Mouse (Mus musculus) embryonic facial prominence, embryonic 15.5 days (tissue): Measurements from ENCODE around the gene Fam174b. TPM values are rescaled to one million over a fixed set of nuclear protein-coding genes. Genes with fewer than 3 reads are reported as not detected.

ENCODE experiments used
- ATAC-seq: fragments of 200-750 bp; cut with Nextera tagmentation; 2 replicates; pipeline ENCODE4 v1.8.0; 2017; ENCODE audit warnings: low read depth, moderate TSS enrichment; ENCODE audit not compliant: insufficient number of reproducible peaks, low FRiP score, low TSS enrichment
- H3K27ac ChIP-seq: fragments of 300-500 bp; sonication (generic); replicated peaks from 2 replicates; pipeline ENCODE4 v1.5.1; 2015; ENCODE audit warnings: mild to moderate bottlenecking, inconsistent platforms
- H3K27me3 ChIP-seq: fragments of 300-500 bp; sonication (generic); 2 replicates; pipeline ENCODE4 v1.6.1; 2015; ENCODE audit warnings: inconsistent platforms
- H3K36me3 ChIP-seq: fragments of 300-500 bp; sonication (generic); 2 replicates; pipeline ENCODE4 v1.6.1; 2015; ENCODE audit warnings: mild to moderate bottlenecking, inconsistent platforms
- H3K4me1 ChIP-seq: fragments of 300-500 bp; sonication (generic); 2 replicates; pipeline ENCODE4 v1.6.1; 2015; ENCODE audit warnings: inconsistent platforms
- H3K4me2 ChIP-seq: fragments of 300-500 bp; sonication (generic); replicated peaks from 2 replicates; pipeline ENCODE4 v1.6.1; 2015; ENCODE audit warnings: mild to moderate bottlenecking, inconsistent platforms
- H3K4me3 ChIP-seq: fragments of 300-500 bp; sonication (generic); replicated peaks from 2 replicates; pipeline ENCODE4 v1.5.1; 2015; ENCODE audit warnings: mild to moderate bottlenecking, inconsistent platforms
- H3K9ac ChIP-seq: fragments of 300-500 bp; sonication (generic); 2 replicates; pipeline ENCODE4 v1.6.1; 2015; ENCODE audit warnings: inconsistent platforms
- H3K9me3 ChIP-seq: fragments of 300-500 bp; sonication (generic); replicated peaks from 2 replicates; pipeline ENCODE4 v1.6.1; 2016; ENCODE audit warnings: inconsistent platforms
- WGBS: fragments of 180-500 bp; shearing (Covaris S2); methylation state at CpG from one replicate; pipeline ENCODE4 v1.1.7; 2015; 5-methylcytosine and 5-hydroxymethylcytosine counted together
- microRNA-seq: library from miRNA; unstranded; fragments of <30 nt; microRNA quantifications from one replicate; pipeline ENCODE4, GENCODE M21; 2016; ENCODE audit warnings: borderline number of aligned reads
- polyA plus RNA-seq: library from polyadenylated mRNA; unstranded; fragments of >200 nt; fragmentation: Nextera tagmentation; extraction: Ambion mirVana; gene quantifications from 2 replicates; pipeline ENCODE4 v1.2.1, GENCODE M21; 2015

Fam174b gene
- polyA plus RNA-seq, 1 experiment from 2014 or later, result 51.0 TPM

DNA sequence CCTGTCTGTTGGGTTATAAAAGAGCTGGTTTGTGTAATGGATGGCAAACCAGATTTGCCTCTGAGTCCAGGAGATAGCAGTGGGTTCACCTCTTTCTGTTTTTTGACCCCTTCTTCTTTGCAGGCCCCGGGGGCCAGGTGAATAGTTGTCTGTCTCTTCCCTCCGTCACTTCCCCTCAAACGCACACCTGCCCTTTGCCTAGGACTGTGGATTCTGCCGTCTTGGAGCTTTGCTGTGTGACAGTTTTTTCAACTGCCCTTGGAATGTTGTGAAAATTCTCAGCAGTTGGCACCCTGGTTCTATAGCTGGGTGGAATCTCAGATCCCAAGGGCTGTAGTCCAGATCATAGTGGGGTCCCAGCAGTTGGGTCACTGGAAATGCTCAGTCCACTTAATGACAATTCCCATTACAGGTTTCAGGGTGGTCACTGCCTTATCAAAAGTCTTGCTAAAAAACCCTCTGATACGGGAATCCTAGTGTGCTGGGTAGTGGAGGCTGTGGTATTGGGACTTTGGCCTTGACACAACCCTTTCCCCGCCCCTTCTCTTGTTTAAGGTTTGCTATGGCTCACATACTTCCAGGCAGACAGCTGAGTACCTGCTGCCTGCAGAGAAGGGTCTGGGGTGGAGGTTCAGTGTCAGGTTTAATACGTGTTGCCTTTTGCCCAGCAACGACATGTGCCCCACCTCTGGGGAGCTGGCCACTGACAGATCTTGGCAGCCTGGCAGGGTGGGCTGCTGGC lies 76.3 kb downstream of the Fam174b start:
- H3K27me3 ChIP-seq, result no peaks in the 10 kb centered on the region
- no peaks in the 10 kb centered on the region for H3K9me3 ChIP-seq
- no peak overlapping the region for H3K4me2 ChIP-seq
- WGBS, result 73% methylated on average over 8 of the region's 8 CpGs
- H3K9ac ChIP-seq, result no peak overlapping the region
- ATAC-seq, result no peak
- no peak overlapping the region for H3K4me3 ChIP-seq
- no peaks in the 10 kb centered on the region for H3K36me3 ChIP-seq
- no peaks in the 10 kb centered on the region for H3K4me1 ChIP-seq
- no peak overlapping the region for H3K27ac ChIP-seq

DNA sequence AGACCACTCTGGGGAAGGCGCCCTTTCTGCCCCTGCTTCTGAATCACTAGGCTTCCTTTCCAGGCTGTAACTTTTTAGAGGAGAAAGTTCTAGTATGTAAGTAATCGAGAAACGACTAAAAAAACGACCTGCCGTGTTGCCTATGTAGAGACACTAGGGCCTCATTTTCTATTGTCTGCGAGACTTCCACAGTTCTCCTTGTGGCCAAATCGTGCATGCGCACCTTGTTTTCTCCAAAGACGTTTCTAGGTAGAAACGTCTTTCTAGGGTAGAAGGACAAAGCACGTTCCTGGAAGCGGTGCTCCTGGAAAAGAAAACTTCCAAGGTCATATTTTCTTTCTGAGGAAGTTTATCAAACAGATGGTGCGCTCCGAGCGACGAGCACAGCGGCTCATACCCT lies 79.3 kb downstream of the Fam174b start:
- 81% methylated on average over 17 of the region's 17 CpGs for WGBS
- no peak overlapping the region for H3K27ac ChIP-seq
- H3K4me1 ChIP-seq, result no peaks in the 10 kb centered on the region
- H3K9me3 ChIP-seq, result no peaks in the 10 kb centered on the region
- H3K9ac ChIP-seq, result no peak overlapping the region
- no peak for ATAC-seq
- no peak overlapping the region for H3K4me3 ChIP-seq
- H3K36me3 ChIP-seq, result no peaks in the 10 kb centered on the region
- no peak overlapping the region for H3K4me2 ChIP-seq
- no peaks in the 10 kb centered on the region for H3K27me3 ChIP-seq

Small RNAs within 50 kb of the gene (microRNA-seq; reads per million reads assigned to microRNA genes)
- gene Mir7234, result not detected

Other genes starting within 250 kb of the Fam174b start
- 46.7 and 53.0 TPM in 2 replicates for gene Chd2, start 198.5 kb upstream of the Fam174b start, polyA plus RNA-seq